In the genomic region with DNA sequence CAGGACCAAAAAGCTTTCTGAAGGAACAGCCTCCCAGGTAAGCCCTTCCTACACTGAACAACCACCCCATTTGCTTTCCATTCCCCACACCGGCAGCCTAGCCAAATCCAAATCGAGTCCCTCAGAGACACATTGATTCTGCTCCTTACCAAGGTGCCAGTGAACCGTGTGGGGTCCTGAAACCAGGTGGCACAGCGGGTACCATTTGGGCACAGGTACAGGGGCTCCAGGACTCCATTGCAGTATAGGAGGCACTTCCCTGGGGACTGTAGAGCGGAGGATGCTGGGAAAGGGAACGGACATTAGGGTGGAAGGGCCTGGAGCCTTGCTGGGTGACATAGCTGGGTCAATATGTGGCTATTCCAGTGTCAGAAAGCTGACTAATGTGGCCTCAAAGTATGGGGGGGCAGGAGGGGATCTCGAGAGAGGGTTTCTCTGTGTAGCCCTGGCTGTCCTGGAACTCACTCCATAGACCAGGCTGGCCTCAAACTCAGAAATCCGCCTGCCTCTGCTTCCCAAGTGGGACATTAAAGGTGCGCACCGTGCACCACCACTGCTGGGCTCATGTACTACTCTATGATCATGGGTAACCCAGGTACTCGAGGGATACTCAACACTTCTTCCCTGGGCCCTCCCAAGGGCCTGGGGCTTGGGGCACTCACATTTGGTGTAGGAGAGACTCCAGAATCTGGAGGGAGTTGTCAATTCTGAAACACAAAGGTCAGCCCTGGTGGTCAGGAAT, we compare ENCODE assay signal across 8 mouse cellular contexts. TPM values are rescaled to one million over a fixed set of nuclear protein-coding genes. Genes with fewer than 3 reads are reported as not detected.
DNase-seq lines count a peak whose midpoint lies in the region; ATAC-seq lines count a peak whose summit lies in the region.

No protein-coding gene starts in this region.

- H3K27ac ChIP-seq in lung, embryonic 15.5 days, result no peak overlapping the region
- no peak overlapping the region for H3K27ac ChIP-seq in limb, embryonic 11.5 days (replicated peaks; ENCODE audit: low read depth, low read length)
- H3K27ac ChIP-seq in stomach, embryonic 14.5 days (ENCODE audit: low read length), result no peak overlapping the region

- no peaks in the 10 kb centered on the region for H3K9me3 ChIP-seq in lung, embryonic 15.5 days
- no peaks in the 10 kb centered on the region for H3K9me3 ChIP-seq in limb, embryonic 11.5 days (ENCODE audit: control insufficient read depth, low read length)
- no peaks in the 10 kb centered on the region for H3K9me3 ChIP-seq in stomach, embryonic 14.5 days (ENCODE audit: control insufficient read depth, low read depth, low read length)

- H3K36me3 ChIP-seq in lung, embryonic 15.5 days, result peaks cover 26% of the 10 kb centered on the region
- peaks cover 15% of the 10 kb centered on the region for H3K36me3 ChIP-seq in limb, embryonic 11.5 days (ENCODE audit: control insufficient read depth, insufficient read depth, low read length)
- peaks cover 25% of the 10 kb centered on the region for H3K36me3 ChIP-seq in stomach, embryonic 14.5 days (ENCODE audit: control insufficient read depth, insufficient read depth, low read length)

- ATAC-seq in lung, embryonic 15.5 days (ENCODE audit: borderline replicate concordance, extremely low read depth, low FRiP score, low TSS enrichment), result no peak
- ATAC-seq in limb, embryonic 11.5 days (ENCODE audit: insufficient number of reproducible peaks, low FRiP score, low TSS enrichment, low read depth), result no peak
- no peak for ATAC-seq in stomach, embryonic 14.5 days (ENCODE audit: insufficient number of reproducible peaks, insufficient read depth, low FRiP score, low read depth)
- no peak for ATAC-seq in megakaryocyte progenitor cell, adult 5-6 weeks (replicated peaks; ENCODE audit: poor library complexity)

- peaks cover 16% of the 10 kb centered on the region for H3K27me3 ChIP-seq in lung, embryonic 15.5 days
- peaks cover 5% of the 10 kb centered on the region for H3K27me3 ChIP-seq in limb, embryonic 11.5 days (ENCODE audit: control insufficient read depth, insufficient read depth, low read length)
- H3K27me3 ChIP-seq in stomach, embryonic 14.5 days (ENCODE audit: control insufficient read depth, insufficient read depth, low read length), result 0 out of 2 replicates have a peak, but pooled peaks cover under 1% of the 10 kb centered on the region

- H3K4me3 ChIP-seq in lung, embryonic 15.5 days, result peak overlapping the region; percentile 97
- 0 out of 2 replicates have a peak overlapping the region, but pooled peaks have one; percentile 76 for H3K4me3 ChIP-seq in limb, embryonic 11.5 days (ENCODE audit: low read depth, low read length)
- H3K4me3 ChIP-seq in stomach, embryonic 14.5 days (ENCODE audit: low read depth, low read length), result peak overlapping the region; percentile 81; the same call in 1 of the 2 replicates

- peaks cover 38% of the 10 kb centered on the region for H3K4me1 ChIP-seq in lung, embryonic 15.5 days
- peaks cover 10% of the 10 kb centered on the region for H3K4me1 ChIP-seq in limb, embryonic 11.5 days (ENCODE audit: control insufficient read depth, insufficient read depth, low read length)
- peaks cover 17% of the 10 kb centered on the region for H3K4me1 ChIP-seq in stomach, embryonic 14.5 days (ENCODE audit: control insufficient read depth, insufficient read depth, low read length)

- WGBS in lung, embryonic 15.5 days, result 82% methylated on average over 11 of the region's 11 CpGs
- WGBS in limb, embryonic 11.5 days, result 92% methylated on average over 11 of the region's 11 CpGs
- 84% methylated on average over 11 of the region's 11 CpGs for WGBS in stomach, embryonic 14.5 days

- peak; percentile 59 for DNase-seq in cerebellum, adult 11-12 months
- no peak for DNase-seq in cerebellum, adult 18-20 months
- no peak for DNase-seq in lung, postnatal 4 days
- DNase-seq in limb, embryonic 11.5 days (ENCODE audit: low spot score), result no peak
- no peak for DNase-seq in spleen, postnatal 4 days (ENCODE audit: low spot score in 2 of 2)

- H3K9ac ChIP-seq in lung, embryonic 15.5 days, result peak overlapping the region; percentile 87; the same call in 1 of the 2 replicates
- no peak overlapping the region for H3K9ac ChIP-seq in limb, embryonic 11.5 days (ENCODE audit: low read length)
- H3K9ac ChIP-seq in stomach, embryonic 14.5 days (replicated peaks; ENCODE audit: low read depth, low read length), result no peak overlapping the region

- peak overlapping the region; percentile 82 for H3K4me2 ChIP-seq in lung, embryonic 15.5 days
- peak overlapping the region; percentile 87 for H3K4me2 ChIP-seq in limb, embryonic 11.5 days (ENCODE audit: low read depth, severe bottlenecking)
- H3K4me2 ChIP-seq in stomach, embryonic 14.5 days (replicated peaks; ENCODE audit: low read depth, low read length), result peak overlapping the region; percentile 82

RNA-seq across cellular contexts. Expression of a gene that starts 2.0 kb away (rescaled TPM):
- polyA plus RNA-seq in lung, embryonic 15.5 days (2015; fragmentation: Nextera tagmentation; extraction: Ambion mirVana), result 240 and 247 TPM in 2 replicates
- polyA plus RNA-seq in limb, embryonic 11.5 days (2014; fragmentation: Nextera tagmentation; extraction: Ambion mirVana), result 166 and 180 TPM in 2 replicates
- polyA plus RNA-seq in stomach, embryonic 14.5 days (2014; fragmentation: Nextera tagmentation; extraction: Ambion mirVana), result 215 and 216 TPM in 2 replicates
- total RNA-seq in megakaryocyte progenitor cell, adult 5-6 weeks (2015), result 95.5 and 124 TPM in 2 replicates
- total RNA-seq in megakaryocyte progenitor cell, adult 5-6 weeks (2017), result 48.7 and 52.7 TPM in 2 replicates

RNA-seq across cellular contexts. Expression of a gene that starts 12.5 kb away (rescaled TPM):
- polyA plus RNA-seq in lung, embryonic 15.5 days (2015; fragmentation: Nextera tagmentation; extraction: Ambion mirVana), result 1.6 and 2.0 TPM in 2 replicates
- 0.57 and 1.0 TPM in 2 replicates for polyA plus RNA-seq in limb, embryonic 11.5 days (2014; fragmentation: Nextera tagmentation; extraction: Ambion mirVana)
- polyA plus RNA-seq in stomach, embryonic 14.5 days (2014; fragmentation: Nextera tagmentation; extraction: Ambion mirVana), result 7.9 and 9.7 TPM in 2 replicates
- total RNA-seq in megakaryocyte progenitor cell, adult 5-6 weeks (2015), result not detected in 2 replicates
- total RNA-seq in megakaryocyte progenitor cell, adult 5-6 weeks (2017), result not detected in 2 replicates

RNA-seq across cellular contexts. Expression of a gene that starts 24.4 kb away (rescaled TPM):
- polyA plus RNA-seq in lung, embryonic 15.5 days (2015; fragmentation: Nextera tagmentation; extraction: Ambion mirVana), result 168 and 174 TPM in 2 replicates
- polyA plus RNA-seq in limb, embryonic 11.5 days (2014; fragmentation: Nextera tagmentation; extraction: Ambion mirVana), result 58.8 and 60.5 TPM in 2 replicates
- 112 and 122 TPM in 2 replicates for polyA plus RNA-seq in stomach, embryonic 14.5 days (2014; fragmentation: Nextera tagmentation; extraction: Ambion mirVana)
- 119 and 136 TPM in 2 replicates for total RNA-seq in megakaryocyte progenitor cell, adult 5-6 weeks (2015)
- total RNA-seq in megakaryocyte progenitor cell, adult 5-6 weeks (2017), result 44.0 and 45.4 TPM in 2 replicates

RNA-seq across cellular contexts. Expression of a gene that starts 39.7 kb away (rescaled TPM):
- polyA plus RNA-seq in lung, embryonic 15.5 days (2015; fragmentation: Nextera tagmentation; extraction: Ambion mirVana), result 10.1 and 14.0 TPM in 2 replicates
- polyA plus RNA-seq in limb, embryonic 11.5 days (2014; fragmentation: Nextera tagmentation; extraction: Ambion mirVana), result 20.4 and 24.6 TPM in 2 replicates
- 4.2 and 4.6 TPM in 2 replicates for polyA plus RNA-seq in stomach, embryonic 14.5 days (2014; fragmentation: Nextera tagmentation; extraction: Ambion mirVana)
- 1.1 and 2.0 TPM in 2 replicates for total RNA-seq in megakaryocyte progenitor cell, adult 5-6 weeks (2015)
- total RNA-seq in megakaryocyte progenitor cell, adult 5-6 weeks (2017), result 0.61 and 0.62 TPM in 2 replicates

RNA-seq across cellular contexts. Expression of a gene that starts 41.8 kb away (rescaled TPM):
- 4.7 and 6.9 TPM in 2 replicates for polyA plus RNA-seq in lung, embryonic 15.5 days (2015; fragmentation: Nextera tagmentation; extraction: Ambion mirVana)
- 5.5 and 7.9 TPM in 2 replicates for polyA plus RNA-seq in limb, embryonic 11.5 days (2014; fragmentation: Nextera tagmentation; extraction: Ambion mirVana)
- 7.1 and 8.0 TPM in 2 replicates for polyA plus RNA-seq in stomach, embryonic 14.5 days (2014; fragmentation: Nextera tagmentation; extraction: Ambion mirVana)
- 0.05 and 0.07 TPM in 2 replicates for total RNA-seq in megakaryocyte progenitor cell, adult 5-6 weeks (2015)
- 0.04 and 0.24 TPM in 2 replicates for total RNA-seq in megakaryocyte progenitor cell, adult 5-6 weeks (2017)
